Mouse (Mus musculus): Measurements from ENCODE around the gene Srsf6.

Srsf6 gene

DNA sequence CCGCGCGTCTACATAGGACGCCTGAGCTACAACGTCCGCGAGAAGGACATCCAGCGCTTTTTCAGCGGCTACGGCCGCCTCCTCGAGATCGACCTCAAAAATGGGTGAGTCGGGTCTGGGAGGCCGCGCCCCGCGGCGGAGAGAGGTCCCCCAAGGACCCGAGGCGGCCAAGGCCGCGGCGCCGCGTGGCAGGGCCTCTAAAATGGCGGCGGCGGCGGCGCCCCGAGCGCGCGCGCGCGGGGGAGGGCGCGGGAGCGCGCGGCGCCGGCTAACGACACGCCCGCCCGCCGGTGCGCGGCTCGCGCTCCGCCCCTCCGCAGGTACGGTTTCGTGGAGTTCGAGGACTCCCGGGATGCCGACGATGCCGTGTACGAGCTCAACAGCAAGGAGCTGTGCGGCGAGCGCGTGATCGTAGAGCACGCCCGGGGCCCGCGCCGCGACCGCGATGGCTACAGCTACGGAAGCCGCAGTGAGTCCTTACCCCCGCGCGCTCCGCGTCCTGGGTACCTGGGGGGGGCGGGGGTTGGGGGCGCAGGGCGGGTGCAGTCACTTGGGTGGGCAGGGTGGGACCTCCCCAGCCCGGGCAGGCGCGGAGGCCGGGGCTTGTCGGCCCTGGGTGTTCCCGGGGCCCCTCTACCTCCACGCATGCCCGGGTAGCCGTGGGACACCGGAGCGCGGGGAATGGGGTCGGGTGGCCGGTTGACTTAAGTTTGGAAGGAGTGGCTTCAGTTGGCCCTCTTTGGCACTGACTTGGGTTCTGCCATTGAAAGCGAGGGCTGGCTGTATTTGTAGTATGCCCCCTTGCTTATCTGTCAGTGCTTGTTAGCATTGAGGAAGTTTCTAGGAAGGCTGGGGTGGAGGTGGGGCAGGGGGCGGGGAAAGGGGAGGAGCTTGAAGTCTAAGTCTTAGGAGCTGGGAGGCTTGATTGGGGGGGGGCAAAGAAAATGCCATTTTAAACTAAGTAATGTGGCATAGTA lies 634 bp downstream of the Srsf6 start:
- peak; percentile 81 for DNase-seq (ENCODE audit: extremely low read depth, low read depth)

GRCm38 (mm10) chr2:162932706-162933105 lies 1.4 kb downstream of the Srsf6 start:
- DNase-seq (ENCODE audit: extremely low read depth, low read depth) = no peak

DNA sequence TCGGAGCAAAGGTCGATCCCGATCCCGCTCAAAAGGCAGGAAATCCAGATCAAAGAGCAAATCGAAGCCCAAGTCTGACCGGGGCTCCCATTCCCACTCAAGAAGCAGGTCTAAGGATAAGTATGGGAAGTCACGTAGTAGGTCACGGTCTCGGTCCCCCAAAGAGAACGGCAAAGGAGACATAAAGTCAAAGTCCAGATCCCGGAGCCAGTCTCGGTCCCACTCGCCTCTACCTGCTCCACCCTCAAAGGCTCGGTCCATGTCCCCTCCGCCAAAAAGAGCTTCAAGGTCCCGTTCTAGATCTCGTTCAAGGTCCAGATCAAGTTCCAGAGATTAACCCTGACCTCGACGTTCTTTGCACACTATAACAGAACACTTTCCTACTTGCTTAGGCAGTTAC lies 3.1 kb downstream of the Srsf6 start:
- DNase-seq (ENCODE audit: extremely low read depth, low read depth) = no peak

DNA sequence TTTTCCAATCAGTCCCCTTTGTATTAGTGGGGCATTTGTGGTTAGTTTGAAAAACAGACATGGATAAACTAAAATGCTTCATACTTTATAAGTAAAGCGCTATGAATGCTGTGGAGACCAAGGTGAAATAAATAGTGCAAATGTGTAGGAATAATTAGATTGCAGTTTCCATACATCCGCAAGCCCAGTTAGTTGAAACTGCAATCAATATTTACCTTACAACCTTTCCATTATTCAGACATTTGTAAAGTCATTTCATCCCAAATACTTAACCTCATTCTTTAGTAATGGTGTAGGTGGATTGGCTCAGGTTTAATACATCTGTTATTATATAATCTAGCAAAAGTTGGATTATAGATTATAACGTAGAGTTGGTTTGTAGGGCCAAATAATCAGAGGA lies 4.4 kb downstream of the Srsf6 start:
- DNase-seq (ENCODE audit: extremely low read depth, low read depth) = no peak

- DNase-seq (ENCODE audit: extremely low read depth, low read depth) = no peak
These were observed 8.2 kb downstream of the Srsf6 start for GRCm38 (mm10) chr2:162939562-162939961.

DNA sequence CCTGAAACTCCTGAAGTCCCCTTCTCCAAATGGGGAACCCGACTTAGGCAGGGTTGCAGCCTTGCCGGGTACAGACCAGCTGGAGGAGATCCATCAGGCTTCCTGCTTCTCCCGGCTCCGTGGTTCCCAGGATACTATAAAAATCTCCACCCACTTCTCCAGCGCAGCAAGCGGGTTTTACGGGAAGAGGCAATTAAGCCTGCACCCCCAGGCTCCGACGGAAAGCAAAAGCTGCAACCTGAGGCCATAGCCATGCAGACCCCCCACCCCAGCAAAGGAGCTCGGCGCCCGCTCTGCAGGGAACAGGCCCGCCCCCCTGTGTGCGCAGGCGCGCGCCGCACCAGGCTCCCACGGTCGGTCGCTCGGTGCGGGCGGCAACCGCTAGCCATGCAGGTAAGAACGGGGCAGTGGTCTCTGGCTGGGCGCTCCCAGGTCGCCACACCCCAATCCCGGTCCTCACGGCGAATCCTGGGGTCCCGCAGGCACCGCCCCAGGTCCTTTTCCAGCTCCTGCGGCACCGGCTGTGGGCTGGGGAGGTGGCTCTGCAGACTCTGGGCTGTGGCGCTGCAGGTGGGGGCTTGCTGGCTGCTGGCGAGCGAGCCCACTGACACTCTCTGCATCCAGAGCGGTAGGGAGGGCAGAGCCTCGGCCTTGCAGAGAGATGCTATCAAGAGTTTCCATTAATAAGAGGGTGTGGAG lies 12.0 kb downstream of the Srsf6 start, which contains the start of gene L3mbtl1:
L3mbtl1 (plus strand) TSS at position 325 of the 699 bp plus-strand sequence.
- no peak for DNase-seq (ENCODE audit: extremely low read depth, low read depth)

- no peak for DNase-seq (ENCODE audit: extremely low read depth, low read depth)
These were observed 12.6 kb downstream of the Srsf6 start for GRCm38 (mm10) chr2:162943931-162944330.

DNA sequence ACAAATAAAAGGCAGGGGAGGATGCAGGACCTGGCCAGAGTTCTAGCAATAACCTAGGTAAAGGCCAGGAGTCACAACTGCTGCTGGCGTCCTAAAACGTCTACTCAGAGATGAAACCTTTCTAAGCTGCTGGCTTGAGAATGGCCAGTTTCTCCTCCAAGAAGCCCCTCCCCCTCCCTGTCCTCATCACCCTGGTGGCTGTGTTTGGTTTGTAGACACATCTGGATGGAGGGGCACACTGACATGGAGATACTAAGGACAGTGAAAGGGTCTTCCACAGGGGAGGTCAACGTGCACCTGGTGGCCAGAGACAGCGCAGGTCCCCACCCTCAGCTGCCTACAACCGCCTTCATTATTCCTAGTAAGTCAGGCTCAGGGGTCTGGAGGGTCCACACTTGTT lies 15.6 kb downstream of the Srsf6 start:
- no peak for DNase-seq (ENCODE audit: extremely low read depth, low read depth)

DNA sequence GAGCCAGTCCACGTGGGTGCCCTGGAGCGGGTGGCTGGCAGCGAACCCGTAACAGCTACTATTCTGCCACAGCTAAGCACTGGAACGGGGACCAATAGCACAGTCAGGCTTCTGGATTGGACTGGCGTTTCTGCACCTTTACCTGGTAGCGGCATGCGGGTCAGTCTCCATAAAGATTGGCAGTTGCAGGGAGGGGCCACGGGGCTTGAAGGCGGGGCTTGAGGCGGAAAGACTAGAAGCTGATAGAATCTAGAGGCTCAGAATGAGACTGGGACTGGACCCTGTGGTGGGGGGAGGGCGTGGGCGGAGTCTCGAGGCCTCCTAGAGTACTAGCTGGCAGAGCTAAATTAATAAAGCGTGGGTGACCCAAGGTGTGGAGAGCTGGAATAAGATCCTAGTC lies 16.4 kb downstream of the Srsf6 start:
- DNase-seq (ENCODE audit: extremely low read depth, low read depth) = no peak

GRCm38 (mm10) chr2:162948221-162948620 lies 16.9 kb downstream of the Srsf6 start:
- no peak for DNase-seq (ENCODE audit: extremely low read depth, low read depth)

DNA sequence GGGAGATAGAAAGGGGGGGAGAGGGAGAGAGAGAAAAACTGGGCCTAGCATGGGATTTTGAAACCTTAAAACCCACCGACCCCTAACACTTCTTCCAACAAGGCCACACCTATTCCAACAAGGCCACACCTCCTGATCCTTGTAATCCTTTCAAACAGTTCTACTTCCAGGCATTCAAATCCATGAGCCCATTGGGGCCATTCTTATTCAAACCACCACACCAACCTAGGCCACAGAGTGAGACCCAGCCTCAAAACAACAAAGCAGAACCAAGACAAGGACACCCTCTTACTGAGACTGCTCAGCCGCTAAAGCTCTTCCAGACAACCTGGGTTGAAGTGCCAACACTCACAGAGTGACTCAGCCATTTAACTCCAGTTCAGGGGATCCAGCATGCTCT lies 19.4 kb downstream of the Srsf6 start:
- no peak for DNase-seq (ENCODE audit: extremely low read depth, low read depth)

- no peak for DNase-seq (ENCODE audit: extremely low read depth, low read depth)
These were observed 25.5 kb downstream of the Srsf6 start for GRCm38 (mm10) chr2:162956843-162957242.

DNA sequence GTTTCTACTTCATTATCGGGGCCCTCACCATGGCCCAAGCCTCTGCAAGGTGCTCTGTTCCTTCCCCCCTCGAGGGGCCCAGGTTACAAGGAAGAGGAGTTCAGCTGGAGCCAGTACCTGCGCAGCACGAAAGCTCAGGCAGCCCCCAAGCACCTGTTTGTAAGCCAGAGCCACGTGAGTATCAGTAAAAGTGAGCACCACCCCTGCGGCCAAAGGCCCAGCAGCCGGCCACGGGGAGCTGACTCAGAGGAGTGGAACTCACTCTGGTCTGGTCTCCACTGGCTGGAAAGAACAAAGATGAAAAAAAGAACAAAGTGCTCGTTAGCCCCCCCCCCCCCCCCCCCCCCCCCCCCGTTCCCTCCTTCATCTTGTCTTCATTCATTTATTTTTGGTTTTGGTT lies 30.0 kb downstream of the Srsf6 start:
- DNase-seq (ENCODE audit: extremely low read depth, low read depth) = no peak

DNA sequence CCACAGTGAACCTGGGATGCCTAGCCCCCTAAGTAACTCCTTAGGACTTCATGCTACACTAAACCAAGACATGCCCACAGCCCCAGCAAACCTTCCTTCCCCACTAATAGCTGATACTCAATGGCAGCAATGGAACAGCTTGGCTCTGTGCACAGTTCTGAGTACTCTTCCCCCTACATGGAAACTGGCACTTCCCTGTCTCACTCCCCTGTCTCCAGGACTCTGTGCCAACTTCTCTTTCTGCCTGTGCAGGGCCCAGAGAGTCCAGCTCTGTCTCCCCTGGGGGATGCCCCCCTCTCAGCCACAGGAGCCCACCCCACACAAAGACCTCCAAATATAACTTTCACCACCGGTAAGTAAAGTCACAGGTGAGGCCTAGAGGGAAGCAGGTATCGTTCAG lies 35.4 kb downstream of the Srsf6 start:
- no peak for DNase-seq (ENCODE audit: extremely low read depth, low read depth)

DNA sequence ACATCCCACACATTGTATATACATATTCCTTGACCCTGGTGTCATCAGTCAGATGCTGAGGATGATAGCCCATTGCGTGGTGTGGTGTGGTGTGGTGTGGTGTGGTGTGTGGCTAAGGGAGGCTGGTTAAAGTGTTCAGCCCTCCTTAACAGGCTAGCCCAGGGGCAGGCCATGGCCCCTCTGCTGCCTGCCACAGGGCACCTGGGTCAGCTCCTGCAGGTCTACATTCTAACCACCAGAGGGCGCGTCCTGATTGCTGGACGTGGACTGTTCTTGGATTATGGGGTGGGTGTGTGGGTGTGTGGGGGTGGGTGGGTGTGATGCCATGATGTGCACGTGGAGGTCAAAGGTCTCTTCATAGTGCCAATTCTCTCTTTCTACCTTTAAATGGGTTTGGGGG lies 37.0 kb downstream of the Srsf6 start:
- DNase-seq (ENCODE audit: extremely low read depth, low read depth) = no peak

DNA sequence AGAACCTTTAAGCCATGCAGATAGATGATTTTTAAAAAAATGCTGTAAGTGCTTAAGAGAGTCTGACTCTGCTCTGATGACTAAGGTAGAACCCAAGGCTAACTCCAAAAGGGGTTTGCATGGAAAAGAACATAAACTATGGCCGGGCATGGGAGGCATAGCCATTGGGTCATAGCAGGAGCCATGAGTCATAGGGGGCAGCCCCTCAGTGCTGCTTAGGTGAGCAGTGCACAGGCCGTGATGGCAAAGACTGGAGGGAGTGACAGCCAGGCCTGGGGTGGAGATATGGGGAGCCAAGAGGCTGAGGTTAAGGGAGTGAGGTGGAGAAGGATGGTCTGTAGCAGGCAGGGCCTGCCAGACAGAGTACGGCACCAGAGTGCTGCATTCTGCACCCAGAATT lies 37.8 kb downstream of the Srsf6 start:
- DNase-seq (ENCODE audit: extremely low read depth, low read depth) = no peak

- no peak for DNase-seq (ENCODE audit: extremely low read depth, low read depth)
These were observed 39.6 kb downstream of the Srsf6 start for GRCm38 (mm10) chr2:162970896-162971295.

DNA sequence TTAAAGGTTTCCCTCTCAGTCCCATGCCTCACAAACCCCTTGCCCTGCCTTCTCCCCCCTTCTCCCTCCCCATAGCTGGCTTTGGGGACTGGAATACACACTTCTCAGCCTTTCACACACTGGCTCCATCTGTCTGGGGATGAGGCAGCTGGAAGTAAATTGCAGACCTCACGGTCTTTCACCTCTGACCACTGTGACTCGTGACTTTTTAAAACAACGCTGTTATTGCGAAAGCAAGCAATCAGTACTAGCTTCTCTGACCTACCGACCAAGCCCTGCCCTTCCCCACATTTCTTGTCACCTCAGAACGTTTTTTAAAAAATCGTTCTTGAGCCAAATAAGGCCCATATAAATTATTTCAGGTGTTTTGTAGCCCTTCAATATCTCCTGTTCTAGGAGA lies 41.4 kb downstream of the Srsf6 start:
- no peak for DNase-seq (ENCODE audit: extremely low read depth, low read depth)

- DNase-seq (ENCODE audit: extremely low read depth, low read depth) = no peak
These were observed 41.9 kb downstream of the Srsf6 start for GRCm38 (mm10) chr2:162973206-162973605.

DNA sequence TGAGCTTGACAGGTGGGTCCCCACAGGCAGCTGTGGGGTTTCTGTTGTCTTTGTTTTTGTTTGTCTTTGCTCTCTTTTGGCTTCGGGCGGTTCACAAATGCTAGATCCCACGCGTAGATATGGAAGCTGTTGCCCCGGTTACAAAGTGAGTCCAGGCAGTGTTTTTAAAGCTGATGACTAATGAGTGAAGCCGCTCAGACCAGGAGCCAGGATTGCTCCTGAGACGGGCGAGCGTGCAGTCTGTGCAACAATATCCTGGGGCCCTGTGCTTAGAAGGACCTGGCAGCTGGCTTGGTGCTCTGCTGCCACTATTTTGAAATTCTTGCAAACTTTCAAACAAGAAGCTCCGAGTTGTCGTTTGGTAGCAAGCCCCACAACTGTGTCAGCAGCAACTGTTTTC lies 42.3 kb downstream of the Srsf6 start:
- DNase-seq (ENCODE audit: extremely low read depth, low read depth) = no peak

- DNase-seq (ENCODE audit: extremely low read depth, low read depth) = no peak
These were observed 43.9 kb downstream of the Srsf6 start for GRCm38 (mm10) chr2:162975157-162975775.

DNA sequence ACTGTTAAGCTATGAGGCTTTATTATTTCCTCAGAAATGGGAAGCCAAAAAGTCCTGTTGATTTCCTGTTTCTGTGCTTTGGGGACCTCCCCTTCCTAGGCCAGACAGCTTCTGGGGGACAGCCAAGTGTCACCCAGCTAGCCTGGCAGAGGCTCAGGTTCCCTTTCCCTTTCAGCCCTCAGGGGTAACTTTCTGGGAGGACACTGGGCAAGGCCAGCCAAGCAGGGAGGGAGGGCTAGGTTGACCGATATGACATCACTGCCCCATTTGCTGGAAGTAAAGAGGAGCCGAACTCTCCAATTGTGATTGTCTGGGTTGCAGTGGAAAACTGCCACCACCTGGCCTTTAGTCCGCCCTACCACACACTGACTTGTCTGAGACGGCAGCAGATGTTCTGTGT lies 44.7 kb downstream of the Srsf6 start:
- no peak for DNase-seq (ENCODE audit: extremely low read depth, low read depth)

Measured in MEL-GATA-1-ER (cell line).